Mouse (Mus musculus): Measurements from ENCODE around the gene Mcoln2.

The Mcoln2 gene

DNA sequence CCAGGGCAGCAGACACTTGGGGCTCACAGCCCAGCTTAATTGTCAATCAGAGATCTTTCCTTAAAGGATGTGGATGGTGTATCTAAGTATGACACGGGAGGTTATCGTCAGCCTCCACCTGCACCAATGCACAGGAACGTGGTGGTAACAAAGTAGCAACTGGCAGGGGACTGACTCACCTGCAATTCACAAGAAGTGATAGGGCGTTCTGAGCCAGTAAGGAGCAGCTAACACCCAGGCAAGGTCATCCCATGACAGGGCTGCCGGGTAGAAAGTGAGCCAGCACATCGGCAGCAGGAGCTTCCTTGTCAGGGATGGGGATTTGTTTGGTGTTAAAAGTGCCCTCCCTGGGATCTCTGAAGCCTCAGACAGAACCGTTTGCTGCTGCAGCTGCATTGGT, 83.1 kb downstream of the Mcoln2 start:
- no peak for DNase-seq

DNA sequence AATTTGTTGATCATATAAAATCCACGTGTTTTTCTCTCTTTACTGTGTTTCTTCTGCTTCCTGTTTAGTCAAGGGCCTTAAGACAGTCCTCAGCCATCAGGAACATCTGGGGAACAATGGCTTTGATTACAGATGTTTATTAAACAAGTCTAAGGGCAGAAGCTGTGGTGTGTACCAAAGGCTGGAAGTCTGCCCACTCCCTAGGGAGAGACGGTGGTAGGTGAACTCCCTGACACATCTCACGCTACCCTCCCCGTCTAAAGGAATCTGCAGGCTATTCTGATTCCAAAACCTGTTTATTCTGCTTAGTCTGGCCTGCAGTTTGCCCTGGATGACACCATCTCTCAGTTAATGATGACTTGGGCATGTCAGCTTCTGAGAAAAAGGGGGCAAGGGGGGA, 84.1 kb downstream of the Mcoln2 start:
- DNase-seq, result peak; percentile 37

DNA sequence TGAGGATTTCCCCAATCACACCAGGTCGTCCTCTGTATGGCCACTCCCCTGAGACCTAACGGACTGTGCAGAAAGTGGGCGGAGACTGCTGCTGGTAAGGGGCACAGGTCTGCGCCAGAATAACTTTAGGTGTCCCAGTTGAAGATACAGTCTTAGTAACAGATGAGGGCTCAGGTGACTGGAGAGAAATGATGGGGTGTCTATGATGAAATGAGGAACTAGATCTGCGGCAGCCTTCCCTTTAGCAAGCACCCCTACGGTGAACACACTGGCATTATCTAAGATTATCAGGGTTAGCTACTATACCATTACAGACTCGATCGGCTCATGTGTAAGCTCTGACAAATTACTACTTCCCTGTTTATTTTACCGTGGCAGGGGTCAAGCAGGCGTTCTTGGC, 84.9 kb downstream of the Mcoln2 start:
- no peak for DNase-seq

DNA sequence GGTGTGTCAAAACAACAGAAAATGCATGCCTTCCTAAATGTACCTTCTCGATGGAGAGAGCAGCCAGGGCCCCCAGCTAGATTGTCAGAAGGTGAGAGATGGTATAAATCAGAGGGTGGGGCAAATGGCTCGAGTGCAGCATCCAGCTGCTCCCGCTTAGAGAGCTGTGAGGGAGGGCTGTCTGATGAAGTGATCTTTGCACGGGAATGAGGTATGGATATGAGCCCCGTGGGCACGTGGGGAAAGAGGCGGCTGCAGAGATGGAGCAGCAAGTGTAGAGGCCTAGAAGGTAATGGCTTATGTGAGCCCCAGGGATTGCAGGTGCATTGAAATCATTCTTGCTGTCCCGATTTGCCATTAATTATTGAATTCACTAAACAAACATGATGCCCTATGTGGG, 86.6 kb downstream of the Mcoln2 start:
- no peak for DNase-seq

DNA sequence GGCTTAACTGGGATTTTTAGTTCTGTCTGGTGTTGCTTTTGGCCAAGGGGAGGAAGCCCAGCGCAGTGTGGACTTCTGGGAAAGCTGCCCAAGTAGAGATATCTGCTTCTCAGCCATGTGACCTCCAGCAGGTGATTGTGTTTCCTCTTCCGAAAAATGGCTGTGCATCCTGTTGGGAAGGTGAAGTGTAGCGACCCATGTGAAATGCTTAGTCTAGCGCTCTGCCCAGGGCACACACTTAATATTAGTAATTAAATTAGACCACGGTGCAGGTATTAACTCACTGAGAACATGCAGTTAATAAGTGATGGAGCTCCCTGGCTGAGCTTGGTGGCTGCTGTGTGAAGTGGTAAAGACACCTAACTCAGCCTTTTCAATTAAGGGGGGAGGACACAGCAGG, 88.0 kb downstream of the Mcoln2 start:
- peak; percentile 68 for DNase-seq

DNA sequence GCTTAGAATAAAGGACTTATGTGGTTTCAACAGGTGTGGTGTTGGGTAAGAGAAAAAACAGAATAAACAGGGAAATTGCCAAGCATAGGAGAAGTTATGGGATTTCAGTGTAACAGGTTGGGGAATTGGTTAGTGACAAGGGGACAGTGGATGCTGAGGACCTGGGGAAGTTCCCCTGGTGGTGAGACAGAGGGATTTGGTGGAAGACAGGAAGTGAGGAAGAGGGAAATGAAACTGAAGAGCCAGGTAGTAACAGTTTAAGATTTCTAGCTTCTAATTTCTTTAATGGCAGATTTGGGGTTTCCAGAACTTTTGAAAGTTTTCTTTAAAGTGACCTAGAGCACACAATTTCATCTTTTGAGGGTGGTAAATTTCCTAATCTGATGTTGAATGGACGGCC, 95.0 kb downstream of the Mcoln2 start:
- DNase-seq, result no peak
